Mouse (Mus musculus) embryonic facial prominence, embryonic 12.5 days (tissue): Measurements from ENCODE around the gene Plscr3. TPM values are rescaled to one million over a fixed set of nuclear protein-coding genes. Genes with fewer than 3 reads are reported as not detected.

Experiments
- microRNA-seq: library from miRNA; unstranded; fragments of <30 nt; microRNA quantifications from one replicate; pipeline ENCODE4, GENCODE M21; 2017
- polyA plus RNA-seq: library from polyadenylated mRNA; unstranded; fragments of >200 nt; fragmentation: Nextera tagmentation; extraction: Ambion mirVana; gene quantifications from 2 replicates; pipeline ENCODE4 v1.2.1, GENCODE M21; 2016

The Plscr3 gene
- polyA plus RNA-seq, 1 experiment from 2014 or later, result 127 TPM

Small RNA genes within 50 kb of the gene (microRNA-seq; reads per million reads assigned to microRNA genes)
- not detected for gene Mir6924

Other genes starting within 250 kb of the Plscr3 start
- 4.2 and 5.3 TPM in 2 replicates for gene Atp1b2, start 240.4 kb upstream of the Plscr3 start, polyA plus RNA-seq
- gene Shbg, start 228.5 kb upstream of the Plscr3 start, polyA plus RNA-seq, result not detected in 2 replicates
- gene Sat2, start 224.4 kb upstream of the Plscr3 start, polyA plus RNA-seq, result 25.4 and 25.8 TPM in 2 replicates
- 52.2 and 58.4 TPM in 2 replicates for gene Fxr2, start 213.4 kb upstream of the Plscr3 start, polyA plus RNA-seq
- 0.36 TPM in 1 of 2 replicates, not detected in the other for gene Sox15, start 191.1 kb upstream of the Plscr3 start, polyA plus RNA-seq
- gene Mpdu1, start 183.7 kb upstream of the Plscr3 start, polyA plus RNA-seq, result 63.3 and 67.9 TPM in 2 replicates
- gene Cd68, start 180.2 kb upstream of the Plscr3 start, polyA plus RNA-seq, result 8.0 and 8.5 TPM in 2 replicates
- 561 and 632 TPM in 2 replicates for gene Eif4a1, start 174.0 kb upstream of the Plscr3 start, polyA plus RNA-seq
- 134 and 147 TPM in 2 replicates for gene Senp3, start 164.3 kb upstream of the Plscr3 start, polyA plus RNA-seq
- gene Tnfsf13, start 160.6 kb upstream of the Plscr3 start, polyA plus RNA-seq, result 0.50 TPM in 2 replicates
- 3.1 and 3.9 TPM in 2 replicates for gene Tnfsf12, start 150.5 kb upstream of the Plscr3 start, polyA plus RNA-seq
- gene Tnfsfm13, start 150.3 kb upstream of the Plscr3 start, polyA plus RNA-seq, result 2.5 and 3.5 TPM in 2 replicates
- gene Polr2a, start 87.7 kb upstream of the Plscr3 start, polyA plus RNA-seq, result 27.9 and 32.7 TPM in 2 replicates
- gene Slc35g3, start 84.4 kb upstream of the Plscr3 start, polyA plus RNA-seq, result not detected in 2 replicates
- gene Zbtb4, start 80.5 kb upstream of the Plscr3 start, polyA plus RNA-seq, result 2.1 and 2.4 TPM in 2 replicates
- 11.1 and 11.9 TPM in 2 replicates for gene Chrnb1, start 50.4 kb upstream of the Plscr3 start, polyA plus RNA-seq
- 1.7 and 2.2 TPM in 2 replicates for gene Fgf11, start 44.5 kb upstream of the Plscr3 start, polyA plus RNA-seq
- gene Tmem102, start 40.8 kb upstream of the Plscr3 start, polyA plus RNA-seq, result 2.9 and 3.0 TPM in 2 replicates
- not detected in 2 replicates for gene Gm39566, start 31.1 kb upstream of the Plscr3 start, polyA plus RNA-seq
- gene Spem2, start 27.9 kb upstream of the Plscr3 start, polyA plus RNA-seq, result not detected in 2 replicates
- 0.29 and 0.58 TPM in 2 replicates for gene Spem1, start 24.2 kb upstream of the Plscr3 start, polyA plus RNA-seq
- gene Nlgn2, start 8.6 kb upstream of the Plscr3 start, polyA plus RNA-seq, result 13.0 and 13.1 TPM in 2 replicates
- 351 and 399 TPM in 2 replicates for gene Tmem256, start 7.9 kb upstream of the Plscr3 start, polyA plus RNA-seq
- gene Tnk1, start 12.4 kb downstream of the Plscr3 start, polyA plus RNA-seq, result 2.4 and 2.5 TPM in 2 replicates
- not detected in 2 replicates for gene Tmem95, start 31.6 kb downstream of the Plscr3 start, polyA plus RNA-seq
- 2.9 and 3.0 TPM in 2 replicates for gene Kctd11, start 35.0 kb downstream of the Plscr3 start, polyA plus RNA-seq
- gene Acap1, start 49.2 kb downstream of the Plscr3 start, polyA plus RNA-seq, result 0.83 and 1.3 TPM in 2 replicates
- 21.4 and 23.6 TPM in 2 replicates for gene 2810408A11Rik, start 54.6 kb downstream of the Plscr3 start, polyA plus RNA-seq
- 14.2 and 15.9 TPM in 2 replicates for gene Neurl4, start 54.7 kb downstream of the Plscr3 start, polyA plus RNA-seq
- gene Gps2, start 67.5 kb downstream of the Plscr3 start, polyA plus RNA-seq, result 84.8 and 92.0 TPM in 2 replicates
- 1,661 and 1,669 TPM in 2 replicates for gene Eif5a, start 75.6 kb downstream of the Plscr3 start, polyA plus RNA-seq
- 10.7 and 11.4 TPM in 2 replicates for gene Ybx2, start 89.4 kb downstream of the Plscr3 start, polyA plus RNA-seq
- gene Slc2a4, start 101.8 kb downstream of the Plscr3 start, polyA plus RNA-seq, result 34.2 and 36.1 TPM in 2 replicates
- 29.6 and 32.2 TPM in 2 replicates for gene Cldn7, start 118.4 kb downstream of the Plscr3 start, polyA plus RNA-seq
- gene Ctdnep1, start 134.8 kb downstream of the Plscr3 start, polyA plus RNA-seq, result 32.4 and 32.8 TPM in 2 replicates
- 123 and 130 TPM in 2 replicates for gene Elp5, start 136.1 kb downstream of the Plscr3 start, polyA plus RNA-seq
- 463 and 471 TPM in 2 replicates for gene Gabarap, start 144.8 kb downstream of the Plscr3 start, polyA plus RNA-seq
- 95.1 and 99.1 TPM in 2 replicates for gene Phf23, start 149.4 kb downstream of the Plscr3 start, polyA plus RNA-seq
- gene Dvl2, start 154.2 kb downstream of the Plscr3 start, polyA plus RNA-seq, result 67.2 and 70.3 TPM in 2 replicates
- 66.8 and 70.4 TPM in 2 replicates for gene Acadvl, start 169.0 kb downstream of the Plscr3 start, polyA plus RNA-seq
- 12.6 and 14.9 TPM in 2 replicates for gene Dlg4, start 170.6 kb downstream of the Plscr3 start, polyA plus RNA-seq
- gene Asgr1, start 207.7 kb downstream of the Plscr3 start, polyA plus RNA-seq, result 0.51 and 0.83 TPM in 2 replicates
- gene Asgr2, start 246.3 kb downstream of the Plscr3 start, polyA plus RNA-seq, result not detected in 2 replicates